Mouse (Mus musculus) testis, adult 2 months (tissue): ENCODE results near the gene Theg. TPM values are rescaled to one million over a fixed set of nuclear protein-coding genes. Genes with fewer than 3 reads are reported as not detected.

Source experiments
- H3K27ac ChIP-seq: fragments of 200-500 bp; 2 replicates; pipeline ENCODE4 v1.5.1; 2012; ENCODE audit warnings: low read depth, low read length; ENCODE audit not compliant: control insufficient read depth, insufficient read depth
- H3K27me3 ChIP-seq: fragments of 200-500 bp; 2 replicates; pipeline ENCODE4 v1.6.1; 2012; ENCODE audit warnings: mild to moderate bottlenecking, low read length, moderate library complexity; ENCODE audit not compliant: control insufficient read depth, insufficient read depth
- H3K36me3 ChIP-seq: fragments of 200-500 bp; 2 replicates; pipeline ENCODE4 v1.6.1; 2012; ENCODE audit warnings: mild to moderate bottlenecking, low read length; ENCODE audit not compliant: control insufficient read depth, insufficient read depth
- H3K4me1 ChIP-seq: fragments of 200-500 bp; 2 replicates; pipeline ENCODE4 v1.6.1; 2012; ENCODE audit warnings: low read length; ENCODE audit not compliant: control insufficient read depth, insufficient read depth
- H3K4me3 ChIP-seq: fragments of 200-500 bp; 2 replicates; pipeline ENCODE4 v1.5.1; 2012; ENCODE audit warnings: low read depth, mild to moderate bottlenecking, low read length, moderate library complexity, mixed read lengths; ENCODE audit not compliant: control insufficient read depth
- CTCF ChIP-seq: fragments of 200-500 bp; IDR thresholded peaks from 2 replicates; pipeline ENCODE4 v1.5.1; 2012; ENCODE audit warnings: low read depth, mild to moderate bottlenecking, inconsistent platforms, low read length, moderate library complexity; ENCODE audit not compliant: control insufficient read depth, insufficient read depth, insufficient replicate concordance
- POLR2A ChIP-seq: fragments of 200-500 bp; IDR thresholded peaks from 2 replicates; pipeline ENCODE4 v1.6.1; 2012; ENCODE audit warnings: low read depth, mild to moderate bottlenecking, inconsistent platforms, low read length, moderate library complexity; ENCODE audit not compliant: control insufficient read depth
- polyA plus RNA-seq: library from polyadenylated mRNA; depleted of rRNA; stranded (reverse); fragments of >200 nt; gene quantifications from 2 replicates; pipeline ENCODE4 v1.2.3, GENCODE M21; 2012

Gene Theg
- polyA plus RNA-seq, 1 experiment: 407 TPM

DNA sequence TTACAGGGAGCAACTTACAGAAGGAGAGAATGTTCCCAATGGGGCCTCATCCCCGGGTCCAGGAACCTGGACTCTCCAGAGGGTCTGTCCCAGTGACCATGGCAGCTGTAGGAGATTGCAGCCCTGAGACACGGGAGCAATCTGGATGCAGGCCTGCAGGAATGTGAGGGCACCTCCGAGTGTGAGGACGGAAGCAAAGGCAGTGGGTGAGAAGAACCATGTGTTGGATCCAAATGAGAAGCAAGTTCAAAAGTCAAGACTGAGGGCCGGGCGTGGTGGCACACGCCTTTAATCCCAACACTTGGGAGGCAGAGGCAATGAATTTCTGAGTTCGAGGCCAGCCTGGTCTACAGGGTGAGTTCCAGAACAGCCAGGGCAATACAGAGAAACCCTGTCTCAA lies 5.6 kb downstream of the Theg start:
- Histone ChIP-seq H3K4me3 (peak overlapping the region; percentile 36), H3K27me3 (no peaks in the 10 kb centered on the region), H3K4me1 (no peaks in the 10 kb centered on the region; the same call in 1 of the 2 replicates), H3K36me3 (no peaks in the 10 kb centered on the region), H3K27ac (no peak overlapping the region)
- TF ChIP-seq POLR2A: no peak
- TF ChIP-seq CTCF: no peak

GRCm38 (mm10) chr10:79580811-79581210 lies 6.3 kb downstream of the Theg start:
- Histone ChIP-seq H3K4me1 (no peaks in the 10 kb centered on the region; the same call in 1 of the 2 replicates), H3K27ac (no peak overlapping the region), H3K27me3 (no peaks in the 10 kb centered on the region), H3K36me3 (no peaks in the 10 kb centered on the region), H3K4me3 (peak overlapping the region; percentile 36)
- TF ChIP-seq CTCF (peak; percentile 84; the same call in 1 of the 2 replicates), POLR2A (peak; percentile 43; the same call in 1 of the 2 replicates)

DNA sequence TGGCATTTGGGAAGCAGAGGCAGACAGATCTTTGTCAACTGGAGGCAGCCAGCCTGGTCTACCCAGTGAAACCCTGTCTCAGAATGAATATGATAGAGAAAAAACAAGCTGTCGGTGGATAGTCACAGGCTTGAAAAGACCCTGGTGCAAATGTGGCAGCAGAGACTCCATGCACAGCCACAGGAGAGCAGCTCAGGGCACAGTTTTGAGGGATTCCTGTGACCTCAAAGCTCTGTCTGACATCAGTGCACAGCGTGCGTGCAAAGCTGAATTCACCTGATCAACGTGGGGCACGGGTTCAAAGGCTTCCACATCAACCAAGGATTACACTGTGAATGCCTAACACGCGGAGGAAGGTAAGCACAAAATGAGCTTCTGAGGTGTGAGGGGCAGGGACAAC lies 6.8 kb downstream of the Theg start:
- no peaks in the 10 kb centered on the region for H3K27me3 ChIP-seq
- TF ChIP-seq CTCF (no peak), POLR2A (no peak)

DNA sequence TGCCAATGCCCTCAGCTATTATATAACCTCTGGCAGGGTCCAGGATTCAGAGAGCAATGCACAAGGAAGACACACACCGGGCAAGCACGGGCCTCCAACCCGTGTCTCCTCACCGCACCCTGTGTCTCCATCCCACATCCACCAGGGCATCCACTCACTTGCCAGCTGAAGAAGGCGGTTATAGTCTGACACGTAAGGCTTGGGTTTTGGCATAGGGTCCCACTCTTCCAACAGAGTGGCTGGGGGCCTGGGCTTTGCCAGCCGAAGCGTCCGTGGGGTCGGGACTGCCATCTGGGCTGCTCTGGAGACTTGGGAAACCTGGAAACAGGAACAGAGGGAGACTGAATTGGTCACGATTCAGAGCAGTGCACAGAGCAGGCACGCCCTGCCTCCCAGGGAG lies 7.3 kb downstream of the Theg start:
- H3K27me3 ChIP-seq: no peaks in the 10 kb centered on the region
- TF ChIP-seq POLR2A (no peak), CTCF (no peak)
- H3K4me3 ChIP-seq: no peak overlapping the region
- no peaks in the 10 kb centered on the region; the same call in 1 of the 2 replicates for H3K4me1 ChIP-seq
- H3K27ac ChIP-seq: no peak overlapping the region
- H3K36me3 ChIP-seq: no peaks in the 10 kb centered on the region

More for the DNA sequence above, 6.8 kb downstream of the Theg start:
- no peaks in the 10 kb centered on the region; the same call in 1 of the 2 replicates for H3K4me1 ChIP-seq
- no peak overlapping the region for H3K27ac ChIP-seq
- H3K4me3 ChIP-seq: no peak overlapping the region
- H3K36me3 ChIP-seq: no peaks in the 10 kb centered on the region

GRCm38 (mm10) chr10:79578891-79579290 lies 8.2 kb downstream of the Theg start:
- no peak overlapping the region for H3K4me3 ChIP-seq
- H3K36me3 ChIP-seq: no peaks in the 10 kb centered on the region
- TF ChIP-seq CTCF (no peak), POLR2A (no peak)
- no peaks in the 10 kb centered on the region for H3K27me3 ChIP-seq
- no peaks in the 10 kb centered on the region; the same call in 1 of the 2 replicates for H3K4me1 ChIP-seq
- no peak overlapping the region for H3K27ac ChIP-seq

- Histone ChIP-seq H3K27me3 (no peaks in the 10 kb centered on the region), H3K27ac (no peak overlapping the region), H3K4me1 (no peaks in the 10 kb centered on the region; the same call in 1 of the 2 replicates), H3K36me3 (no peaks in the 10 kb centered on the region), H3K4me3 (no peak overlapping the region)
- TF ChIP-seq POLR2A (no peak), CTCF (no peak)
Observed at GRCm38 (mm10) chr10:79578276-79578675, 8.9 kb downstream of the Theg start.

DNA sequence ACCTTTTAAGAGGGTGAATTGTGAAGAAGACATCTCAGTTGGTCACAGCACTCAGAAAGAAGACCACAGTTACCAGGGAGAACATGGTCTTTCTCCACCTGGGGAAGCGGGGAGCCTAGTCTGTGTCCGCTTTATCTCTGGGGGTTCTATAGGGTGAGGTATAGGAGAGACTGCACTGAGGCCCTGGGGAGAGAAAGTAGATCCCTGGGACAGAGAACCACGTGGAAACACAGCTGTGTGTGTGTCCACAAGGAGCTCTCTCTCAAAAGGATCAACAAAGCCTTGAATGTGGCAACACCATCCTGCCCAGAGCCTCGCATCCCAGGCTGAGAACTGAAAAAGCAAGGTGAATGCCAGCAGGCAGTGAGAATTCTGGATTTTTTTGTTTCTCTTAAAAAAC lies 9.8 kb downstream of the Theg start:
- H3K27me3 ChIP-seq: no peaks in the 10 kb centered on the region
- H3K4me1 ChIP-seq: no peaks in the 10 kb centered on the region; the same call in 1 of the 2 replicates
- TF ChIP-seq POLR2A (no peak), CTCF (no peak)
- H3K36me3 ChIP-seq: no peaks in the 10 kb centered on the region
- no peak overlapping the region for H3K27ac ChIP-seq
- H3K4me3 ChIP-seq: no peak overlapping the region
